Mouse (Mus musculus): ENCODE results near the gene Rfx2. TPM values are rescaled to one million over a fixed set of nuclear protein-coding genes. Genes with fewer than 3 reads are reported as not detected.
A peak's percentile ranks its signal among the peaks of the same experiment; 100 is the strongest.

Rfx2 gene
- polyA plus RNA-seq, 1 experiment from 2014 or later: 5.5 TPM

GRCm38 (mm10) chr17:56869481-56869977 is 38.7 kb upstream of the Rfx2 start:
- Histone ChIP-seq H3K4me1 (ENCODE audit: control insufficient read depth, insufficient read depth, low read length) (no peaks in the 10 kb centered on the region), H3K9me3 (replicated peaks; ENCODE audit: control insufficient read depth, low read length) (0 out of 2 replicates have a peak, but pooled peaks cover 6% of the 10 kb centered on the region), H3K27me3 (ENCODE audit: control insufficient read depth, insufficient read depth, low read length) (no peaks in the 10 kb centered on the region), H3K36me3 (ENCODE audit: control insufficient read depth, insufficient read depth, low read length) (no peaks in the 10 kb centered on the region), H3K4me3 (replicated peaks; ENCODE audit: low read length) (no peak overlapping the region), H3K27ac (ENCODE audit: low read length) (no peak overlapping the region), H3K9ac (ENCODE audit: low read length) (no peak overlapping the region), H3K4me2 (ENCODE audit: low read depth, low read length) (no peak overlapping the region)
- 74% methylated on average over 9 of the region's 9 CpGs for WGBS
- ATAC-seq (ENCODE audit: insufficient read depth, low FRiP score): no peak

GRCm38 (mm10) chr17:56866071-56866470 is 35.3 kb upstream of the Rfx2 start:
- Histone ChIP-seq H3K4me2 (ENCODE audit: low read depth, low read length) (no peak overlapping the region), H3K9ac (ENCODE audit: low read length) (no peak overlapping the region), H3K9me3 (replicated peaks; ENCODE audit: control insufficient read depth, low read length) (0 out of 2 replicates have a peak, but pooled peaks cover 6% of the 10 kb centered on the region), H3K27me3 (ENCODE audit: control insufficient read depth, insufficient read depth, low read length) (no peaks in the 10 kb centered on the region), H3K27ac (ENCODE audit: low read length) (no peak overlapping the region), H3K36me3 (ENCODE audit: control insufficient read depth, insufficient read depth, low read length) (no peaks in the 10 kb centered on the region), H3K4me1 (ENCODE audit: control insufficient read depth, insufficient read depth, low read length) (no peaks in the 10 kb centered on the region), H3K4me3 (replicated peaks; ENCODE audit: low read length) (no peak overlapping the region)
- 77% methylated on average over 7 of the region's 7 CpGs for WGBS
- no peak for ATAC-seq (ENCODE audit: insufficient read depth, low FRiP score)

GRCm38 (mm10) chr17:56861197-56861596 is 30.4 kb upstream of the Rfx2 start:
- H3K4me2 ChIP-seq (ENCODE audit: low read depth, low read length): no peak overlapping the region
- H3K4me3 ChIP-seq (replicated peaks; ENCODE audit: low read length): no peak overlapping the region
- no peaks in the 10 kb centered on the region for H3K36me3 ChIP-seq (ENCODE audit: control insufficient read depth, insufficient read depth, low read length)
- peak; percentile 52; the same call in 1 of the 2 replicates for ATAC-seq (ENCODE audit: insufficient read depth, low FRiP score)
- peaks cover 4% of the 10 kb centered on the region; the same call in 1 of the 2 replicates for H3K4me1 ChIP-seq (ENCODE audit: control insufficient read depth, insufficient read depth, low read length)
- H3K9ac ChIP-seq (ENCODE audit: low read length): no peak overlapping the region
- no peaks in the 10 kb centered on the region for H3K27me3 ChIP-seq (ENCODE audit: control insufficient read depth, insufficient read depth, low read length)
- H3K27ac ChIP-seq (ENCODE audit: low read length): no peak overlapping the region
- H3K9me3 ChIP-seq (replicated peaks; ENCODE audit: control insufficient read depth, low read length): no peaks in the 10 kb centered on the region
- WGBS: 50% methylated on average over 3 of the region's 3 CpGs

- Histone ChIP-seq H3K9me3 (replicated peaks; ENCODE audit: control insufficient read depth, low read length) (no peaks in the 10 kb centered on the region), H3K4me3 (replicated peaks; ENCODE audit: low read length) (no peak overlapping the region), H3K9ac (ENCODE audit: low read length) (no peak overlapping the region), H3K4me1 (ENCODE audit: control insufficient read depth, insufficient read depth, low read length) (peaks cover 4% of the 10 kb centered on the region; the same call in 1 of the 2 replicates), H3K27ac (ENCODE audit: low read length) (peak overlapping the region; percentile 56; the same call in 1 of the 2 replicates), H3K4me2 (ENCODE audit: low read depth, low read length) (no peak overlapping the region), H3K36me3 (ENCODE audit: control insufficient read depth, insufficient read depth, low read length) (no peaks in the 10 kb centered on the region), H3K27me3 (ENCODE audit: control insufficient read depth, insufficient read depth, low read length) (no peaks in the 10 kb centered on the region)
- ATAC-seq (ENCODE audit: insufficient read depth, low FRiP score): peak; percentile 56; the same call in 1 of the 2 replicates
- 30% methylated on average over 7 of the region's 7 CpGs for WGBS
Observed at GRCm38 (mm10) chr17:56858922-56859321, 28.1 kb upstream of the Rfx2 start.

GRCm38 (mm10) chr17:56858216-56858615 is 27.4 kb upstream of the Rfx2 start:
- ATAC-seq (ENCODE audit: insufficient read depth, low FRiP score): no peak
- H3K9ac ChIP-seq (ENCODE audit: low read length): no peak overlapping the region
- no peaks in the 10 kb centered on the region for H3K9me3 ChIP-seq (replicated peaks; ENCODE audit: control insufficient read depth, low read length)
- peak overlapping the region; percentile 56 for H3K27ac ChIP-seq (ENCODE audit: low read length)
- H3K27me3 ChIP-seq (ENCODE audit: control insufficient read depth, insufficient read depth, low read length): no peaks in the 10 kb centered on the region
- H3K4me3 ChIP-seq (replicated peaks; ENCODE audit: low read length): no peak overlapping the region
- no peak overlapping the region for H3K4me2 ChIP-seq (ENCODE audit: low read depth, low read length)
- WGBS: 53% methylated on average over 4 of the region's 4 CpGs
- H3K4me1 ChIP-seq (ENCODE audit: control insufficient read depth, insufficient read depth, low read length): peaks cover 4% of the 10 kb centered on the region; the same call in 1 of the 2 replicates
- H3K36me3 ChIP-seq (ENCODE audit: control insufficient read depth, insufficient read depth, low read length): no peaks in the 10 kb centered on the region

GRCm38 (mm10) chr17:56855421-56855820 is 24.6 kb upstream of the Rfx2 start:
- Histone ChIP-seq H3K27ac (ENCODE audit: low read length) (no peak overlapping the region), H3K36me3 (ENCODE audit: control insufficient read depth, insufficient read depth, low read length) (no peaks in the 10 kb centered on the region), H3K9ac (ENCODE audit: low read length) (no peak overlapping the region), H3K27me3 (ENCODE audit: control insufficient read depth, insufficient read depth, low read length) (no peaks in the 10 kb centered on the region), H3K9me3 (replicated peaks; ENCODE audit: control insufficient read depth, low read length) (no peaks in the 10 kb centered on the region), H3K4me1 (ENCODE audit: control insufficient read depth, insufficient read depth, low read length) (peaks cover 4% of the 10 kb centered on the region; the same call in 1 of the 2 replicates), H3K4me3 (replicated peaks; ENCODE audit: low read length) (no peak overlapping the region), H3K4me2 (ENCODE audit: low read depth, low read length) (no peak overlapping the region)
- WGBS: 70% methylated on average over 3 of the region's 3 CpGs
- ATAC-seq (ENCODE audit: insufficient read depth, low FRiP score): no peak

GRCm38 (mm10) chr17:56851167-56851566 is 20.4 kb upstream of the Rfx2 start:
- no peaks in the 10 kb centered on the region for H3K36me3 ChIP-seq (ENCODE audit: control insufficient read depth, insufficient read depth, low read length)
- H3K4me1 ChIP-seq (ENCODE audit: control insufficient read depth, insufficient read depth, low read length): no peaks in the 10 kb centered on the region
- WGBS: 66% methylated on average over 3 of the region's 3 CpGs
- H3K27me3 ChIP-seq (ENCODE audit: control insufficient read depth, insufficient read depth, low read length): no peaks in the 10 kb centered on the region
- no peak overlapping the region for H3K27ac ChIP-seq (ENCODE audit: low read length)
- no peak for ATAC-seq (ENCODE audit: insufficient read depth, low FRiP score)
- H3K4me2 ChIP-seq (ENCODE audit: low read depth, low read length): no peak overlapping the region
- H3K9me3 ChIP-seq (replicated peaks; ENCODE audit: control insufficient read depth, low read length): no peaks in the 10 kb centered on the region
- H3K4me3 ChIP-seq (replicated peaks; ENCODE audit: low read length): no peak overlapping the region
- H3K9ac ChIP-seq (ENCODE audit: low read length): no peak overlapping the region

- no peak for ATAC-seq (ENCODE audit: insufficient read depth, low FRiP score)
- H3K4me2 ChIP-seq (ENCODE audit: low read depth, low read length): no peak overlapping the region
- H3K27me3 ChIP-seq (ENCODE audit: control insufficient read depth, insufficient read depth, low read length): no peaks in the 10 kb centered on the region
- H3K9me3 ChIP-seq (replicated peaks; ENCODE audit: control insufficient read depth, low read length): no peaks in the 10 kb centered on the region
- H3K4me3 ChIP-seq (replicated peaks; ENCODE audit: low read length): no peak overlapping the region
- H3K9ac ChIP-seq (ENCODE audit: low read length): no peak overlapping the region
- no peaks in the 10 kb centered on the region for H3K4me1 ChIP-seq (ENCODE audit: control insufficient read depth, insufficient read depth, low read length)
- H3K27ac ChIP-seq (ENCODE audit: low read length): no peak overlapping the region
- WGBS: 83% methylated on average over 13 of the region's 13 CpGs
- no peaks in the 10 kb centered on the region for H3K36me3 ChIP-seq (ENCODE audit: control insufficient read depth, insufficient read depth, low read length)
Observed at GRCm38 (mm10) chr17:56849710-56850109, 18.9 kb upstream of the Rfx2 start.

- Histone ChIP-seq H3K9ac (ENCODE audit: low read length) (no peak overlapping the region), H3K36me3 (ENCODE audit: control insufficient read depth, insufficient read depth, low read length) (no peaks in the 10 kb centered on the region), H3K4me2 (ENCODE audit: low read depth, low read length) (no peak overlapping the region), H3K27ac (ENCODE audit: low read length) (no peak overlapping the region), H3K27me3 (ENCODE audit: control insufficient read depth, insufficient read depth, low read length) (no peaks in the 10 kb centered on the region), H3K9me3 (replicated peaks; ENCODE audit: control insufficient read depth, low read length) (no peaks in the 10 kb centered on the region), H3K4me3 (replicated peaks; ENCODE audit: low read length) (no peak overlapping the region), H3K4me1 (ENCODE audit: control insufficient read depth, insufficient read depth, low read length) (no peaks in the 10 kb centered on the region)
- WGBS: 75% methylated on average over 5 of the region's 5 CpGs
- ATAC-seq (ENCODE audit: insufficient read depth, low FRiP score): no peak
Observed at GRCm38 (mm10) chr17:56848785-56849184, 18.0 kb upstream of the Rfx2 start.
